Comparison of ENCODE assay signal across 16 mouse cellular contexts in genomic region chr9:48816157-48816556, GRCm38 (mm10).
"Had no signal": no experiment of that assay in that cellular context is flagged by ENCODE, and none has a peak within 500 bp of the region (broad histone marks: within the 10 kb centered on the region; RNA-seq: fewer than 3 reads in every experiment).

No protein-coding gene starts in this region.

- DNase-seq: kidney, adult 2 months; kidney, postnatal 25 days; liver, postnatal 0 days; lung, embryonic 14.5 days; right cerebral cortex, adult 18-20 months; right cerebral cortex, postnatal 25 days; spleen, adult 18-20 months; thymus, postnatal 25 days had no signal

- H3K36me3 ChIP-seq: midbrain, embryonic 12.5 days; midbrain, embryonic 15.5 days; neural tube, embryonic 12.5 days; neural tube, embryonic 15.5 days; stomach, embryonic 15.5 days had no signal

- H3K27ac ChIP-seq: kidney, postnatal 0 days; liver, embryonic 14.5 days; midbrain, embryonic 12.5 days; midbrain, embryonic 15.5 days; neural tube, embryonic 12.5 days; neural tube, embryonic 15.5 days; stomach, embryonic 15.5 days had no signal

- H3K4me2 ChIP-seq: lung, embryonic 14.5 days; midbrain, embryonic 12.5 days; midbrain, embryonic 15.5 days; neural tube, embryonic 12.5 days; neural tube, embryonic 15.5 days; stomach, embryonic 15.5 days had no signal

- H3K4me1 ChIP-seq: midbrain, embryonic 15.5 days had no signal

- H3K27me3 ChIP-seq: midbrain, embryonic 12.5 days; midbrain, embryonic 15.5 days; neural tube, embryonic 12.5 days; neural tube, embryonic 15.5 days; stomach, embryonic 15.5 days had no signal

- ATAC-seq: intestine, postnatal 0 days; liver, postnatal 0 days; midbrain, embryonic 15.5 days had no signal

- H3K9me3 ChIP-seq: midbrain, embryonic 12.5 days; midbrain, embryonic 15.5 days; neural tube, embryonic 12.5 days; neural tube, embryonic 15.5 days; stomach, embryonic 15.5 days had no signal

- H3K9ac ChIP-seq: liver, embryonic 14.5 days; liver, postnatal 0 days; lung, embryonic 14.5 days; midbrain, embryonic 12.5 days; midbrain, embryonic 15.5 days; neural tube, embryonic 12.5 days; neural tube, embryonic 15.5 days; stomach, embryonic 15.5 days had no signal

- H3K4me3 ChIP-seq: midbrain, embryonic 12.5 days; midbrain, embryonic 15.5 days; neural tube, embryonic 12.5 days; neural tube, embryonic 15.5 days; stomach, embryonic 15.5 days had no signal
